Mouse (Mus musculus): ENCODE measurements around the gene Ggps1. TPM values are rescaled to one million over a fixed set of nuclear protein-coding genes. Genes with fewer than 3 reads are reported as not detected.
"Not testable (repeated sequence)": the region's sequence is repeated elsewhere in the genome, so short reads cannot be mapped to it uniquely, and the experiment has no call there.

Ggps1 gene
- total and polyA plus RNA-seq, 2 experiments from 2014 or later: 80.0 to 120 TPM

- Histone ChIP-seq H3K4me3 (ENCODE audit: low read length) (peak within 1 kb of the TSS; percentile 54), H3K9me3 (ENCODE audit: low read length) (no peaks in the 10 kb centered on the region), H3K27ac (peak within 1 kb of the TSS; percentile 97), H3K36me3 (ENCODE audit: insufficient read depth, low read length) (no peaks in the 10 kb centered on the region), H3K4me1 (ENCODE audit: insufficient read depth, low read length) (no peaks in the 10 kb centered on the region), H3K27me3 (ENCODE audit: insufficient read depth, low read length) (no peaks in the 10 kb centered on the region), H3K4me2 (ENCODE audit: low read depth, low read length) (peak within 1 kb of the TSS; percentile 75), H3K9ac (replicated peaks; ENCODE audit: low read length) (peak within 1 kb of the TSS; percentile 62)
- WGBS: 2% methylated on average over 35 of the region's 35 CpGs
- DNase-seq (ENCODE audit: low spot score) (peak; percentile 95), ATAC-seq (peak; percentile 97)
- TF ChIP-seq CTCF (IDR thresholded peaks at IDR 0.05; ENCODE audit: low read depth): peak; percentile 43
These were observed 23.9 kb downstream of the Ggps1 start, which contains the start of gene Tbce for GRCm38 (mm10) chr13:14039292-14039965. TSS of gene Tbce (minus strand) at chr13:14039638.

GRCm38 (mm10) chr13:14038911-14039291 lies 24.4 kb downstream of the Ggps1 start:
- peak overlapping the region; percentile 97 for H3K27ac ChIP-seq
- DNase-seq (ENCODE audit: low spot score) (no peak), ATAC-seq (peak; percentile 73)
- no peaks in the 10 kb centered on the region for H3K27me3 ChIP-seq (ENCODE audit: insufficient read depth, low read length)
- peak overlapping the region; percentile 62 for H3K9ac ChIP-seq (replicated peaks; ENCODE audit: low read length)
- no peaks in the 10 kb centered on the region for H3K9me3 ChIP-seq (ENCODE audit: low read length)
- H3K4me1 ChIP-seq (ENCODE audit: insufficient read depth, low read length): no peaks in the 10 kb centered on the region
- TF ChIP-seq CTCF (IDR thresholded peaks at IDR 0.05; ENCODE audit: low read depth): no peak
- peak overlapping the region; percentile 75 for H3K4me2 ChIP-seq (ENCODE audit: low read depth, low read length)
- 0% methylated on average over 7 of the region's 8 CpGs for WGBS
- H3K4me3 ChIP-seq (ENCODE audit: low read length): peak overlapping the region; percentile 54
- H3K36me3 ChIP-seq (ENCODE audit: insufficient read depth, low read length): no peaks in the 10 kb centered on the region

- Histone ChIP-seq H3K27ac (no peak overlapping the region), H3K4me2 (ENCODE audit: low read depth, low read length) (no peak overlapping the region), H3K4me3 (ENCODE audit: low read length) (no peak overlapping the region), H3K36me3 (ENCODE audit: insufficient read depth, low read length) (no peaks in the 10 kb centered on the region), H3K9me3 (ENCODE audit: low read length) (no peaks in the 10 kb centered on the region), H3K27me3 (ENCODE audit: insufficient read depth, low read length) (no peaks in the 10 kb centered on the region), H3K4me1 (ENCODE audit: insufficient read depth, low read length) (no peaks in the 10 kb centered on the region), H3K9ac (replicated peaks; ENCODE audit: low read length) (no peak overlapping the region)
- DNase-seq (ENCODE audit: low spot score) (no peak), ATAC-seq (no peak)
- no peak for TF ChIP-seq CTCF (IDR thresholded peaks at IDR 0.05; ENCODE audit: low read depth)
- WGBS: 86% methylated on average over 11 of the region's 11 CpGs
These were observed 27.2 kb downstream of the Ggps1 start for GRCm38 (mm10) chr13:14035875-14036630.

GRCm38 (mm10) chr13:14035352-14035751 lies 27.9 kb downstream of the Ggps1 start:
- not testable (repeated sequence) for DNase-seq (ENCODE audit: low spot score); H3K4me1 ChIP-seq (ENCODE audit: insufficient read depth, low read length); H3K27ac ChIP-seq; ATAC-seq; H3K9me3 ChIP-seq (ENCODE audit: low read length); H3K4me3 ChIP-seq (ENCODE audit: low read length); H3K27me3 ChIP-seq (ENCODE audit: insufficient read depth, low read length); H3K4me2 ChIP-seq (ENCODE audit: low read depth, low read length); H3K36me3 ChIP-seq (ENCODE audit: insufficient read depth, low read length); H3K9ac ChIP-seq (replicated peaks; ENCODE audit: low read length)
- WGBS: 92% methylated on average over 3 of the region's 3 CpGs

GRCm38 (mm10) chr13:14034073-14034348 lies 29.3 kb downstream of the Ggps1 start:
- DNase-seq (ENCODE audit: low spot score): no peak
- H3K4me3 ChIP-seq (ENCODE audit: low read length): no peak overlapping the region
- H3K36me3 ChIP-seq (ENCODE audit: insufficient read depth, low read length): peaks cover 2% of the 10 kb centered on the region; the same call in 1 of the 2 replicates
- TF ChIP-seq CTCF (IDR thresholded peaks at IDR 0.05; ENCODE audit: low read depth): no peak
- H3K27me3 ChIP-seq (ENCODE audit: insufficient read depth, low read length): no peaks in the 10 kb centered on the region
- H3K4me2 ChIP-seq (ENCODE audit: low read depth, low read length): no peak overlapping the region
- H3K27ac ChIP-seq: no peak overlapping the region
- no peak overlapping the region for H3K9ac ChIP-seq (replicated peaks; ENCODE audit: low read length)
- H3K9me3 ChIP-seq (ENCODE audit: low read length): no peaks in the 10 kb centered on the region
- H3K4me1 ChIP-seq (ENCODE audit: insufficient read depth, low read length): no peaks in the 10 kb centered on the region
- no peak for ATAC-seq

- WGBS: 96% methylated on average over 5 of the region's 5 CpGs
These were observed 29.8 kb downstream of the Ggps1 start for GRCm38 (mm10) chr13:14033309-14034072.

More at GRCm38 (mm10) chr13:14033309-14034072, 29.8 kb downstream of the Ggps1 start:
- Histone ChIP-seq H3K4me3 (ENCODE audit: low read length) (no peak overlapping the region), H3K27ac (no peak overlapping the region), H3K9ac (replicated peaks; ENCODE audit: low read length) (no peak overlapping the region), H3K4me2 (ENCODE audit: low read depth, low read length) (no peak overlapping the region), H3K9me3 (ENCODE audit: low read length) (no peaks in the 10 kb centered on the region), H3K4me1 (ENCODE audit: insufficient read depth, low read length) (no peaks in the 10 kb centered on the region), H3K27me3 (ENCODE audit: insufficient read depth, low read length) (no peaks in the 10 kb centered on the region), H3K36me3 (ENCODE audit: insufficient read depth, low read length) (peaks cover 4% of the 10 kb centered on the region; the same call in 1 of the 2 replicates)
- TF ChIP-seq CTCF (IDR thresholded peaks at IDR 0.05; ENCODE audit: low read depth): no peak
- ATAC-seq (no peak), DNase-seq (ENCODE audit: low spot score) (no peak)
